Mouse (Mus musculus) olfactory bulb, adult 2 months (tissue): ENCODE data around the gene Evi5.

Source experiments
- CTCF ChIP-seq: fragments of 200-500 bp; IDR thresholded peaks from 2 replicates; pipeline ENCODE4 v1.5.1; 2012; ENCODE audit warnings: low read depth, mild to moderate bottlenecking, low read length, moderate library complexity; ENCODE audit not compliant: insufficient read depth
- POLR2A ChIP-seq: fragments of 200-500 bp; IDR thresholded peaks from 2 replicates; pipeline ENCODE4 v1.6.1; 2012; ENCODE audit warnings: mild to moderate bottlenecking, low read depth, low read length, moderate library complexity; ENCODE audit not compliant: insufficient read depth

DNA sequence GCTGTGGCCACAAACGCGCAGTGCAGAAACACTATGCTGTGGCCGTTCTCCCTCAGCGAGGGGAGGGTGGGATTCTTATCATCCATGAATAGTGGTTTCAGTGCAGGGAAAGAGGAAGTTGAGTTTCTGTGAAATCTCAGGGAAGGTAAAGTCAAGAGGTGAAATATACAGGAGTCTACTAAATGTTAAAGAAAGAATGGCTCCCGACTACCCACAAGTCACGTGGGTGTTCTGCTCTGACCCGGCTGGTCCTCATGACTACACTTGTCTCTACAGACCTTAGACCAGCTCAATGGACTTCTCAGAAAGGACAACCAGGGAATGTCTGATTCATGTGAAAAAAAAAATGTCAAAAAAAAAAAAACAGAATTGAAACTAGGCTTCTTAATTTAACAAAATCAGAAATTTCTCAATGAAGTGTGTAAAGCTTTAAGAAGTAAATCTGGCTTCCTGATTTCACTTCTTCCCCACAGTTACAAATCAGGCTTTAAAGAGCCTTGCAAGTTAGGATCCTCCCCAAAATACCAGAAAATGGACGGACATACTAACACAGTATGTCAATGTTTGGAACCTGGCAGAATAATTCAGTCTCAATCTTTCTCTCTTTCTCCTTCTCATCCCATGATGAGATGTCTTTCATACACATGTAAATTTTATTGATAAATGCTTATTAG, 166.6 kb downstream of the Evi5 start:
- TF ChIP-seq CTCF, result no peak
- no peak for TF ChIP-seq POLR2A
